Mouse (Mus musculus) kidney, postnatal 36 days (tissue): ENCODE results near the gene Gm17662.

Experiments
- DNase-seq, 2 experiments: peaks; one replicate each; pipeline ENCODE4 v3.0.0; 2021 to 2022; ENCODE audit warnings: mixed read lengths in 2 of 2

Gene Gm17662

DNA sequence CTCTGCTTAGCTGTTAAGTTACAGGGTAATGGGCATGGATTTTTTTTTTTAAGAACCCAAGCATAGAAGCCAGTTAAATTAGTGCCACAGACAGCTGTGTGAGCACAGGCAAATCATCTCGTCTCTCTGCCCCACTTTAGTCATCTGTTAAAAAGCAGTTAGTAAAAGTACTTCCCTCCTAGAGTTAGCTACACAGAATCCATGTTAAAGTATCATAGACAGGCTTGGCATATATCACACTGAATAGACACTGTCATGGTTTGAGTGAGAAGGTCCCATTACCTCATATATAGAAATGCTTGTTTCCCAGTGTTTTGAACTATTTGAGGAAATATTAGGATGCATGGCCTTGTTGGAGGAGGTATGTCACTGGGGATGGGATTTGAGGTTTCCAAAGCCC, at the start of gene Gm17662:
Gene Gm17662 (plus strand): TSS at position 301 of the 400 bp plus-strand sequence.
- DNase-seq = no peak

DNA sequence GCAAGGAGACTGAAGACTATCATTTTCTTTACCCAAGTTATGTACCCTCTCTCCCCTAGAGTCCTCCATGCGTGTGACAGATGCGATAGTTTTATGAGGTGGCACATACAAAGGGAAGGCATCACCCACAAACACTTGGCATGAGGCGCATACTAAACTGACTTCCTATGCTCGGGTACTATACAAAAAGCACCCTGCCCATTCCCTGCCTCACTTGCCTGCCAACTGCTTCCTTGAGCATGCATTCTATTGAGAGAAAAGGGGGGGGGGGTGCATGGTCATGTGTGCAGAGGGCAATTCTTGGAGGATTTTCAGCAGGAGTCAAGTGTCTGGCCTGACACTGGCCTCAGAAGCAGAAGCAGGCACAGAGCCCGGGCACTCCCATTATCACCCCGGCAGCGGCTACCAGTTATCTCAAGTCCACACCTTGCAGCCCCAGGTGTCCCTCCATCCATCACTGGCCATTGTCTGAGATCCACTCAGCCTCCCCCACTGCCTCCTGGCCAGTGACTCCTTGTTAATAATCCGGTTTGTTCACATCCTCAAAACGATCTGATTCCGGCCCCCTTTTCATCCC, 46.3 kb upstream of the Gm17662 start:
- DNase-seq = no peak

DNA sequence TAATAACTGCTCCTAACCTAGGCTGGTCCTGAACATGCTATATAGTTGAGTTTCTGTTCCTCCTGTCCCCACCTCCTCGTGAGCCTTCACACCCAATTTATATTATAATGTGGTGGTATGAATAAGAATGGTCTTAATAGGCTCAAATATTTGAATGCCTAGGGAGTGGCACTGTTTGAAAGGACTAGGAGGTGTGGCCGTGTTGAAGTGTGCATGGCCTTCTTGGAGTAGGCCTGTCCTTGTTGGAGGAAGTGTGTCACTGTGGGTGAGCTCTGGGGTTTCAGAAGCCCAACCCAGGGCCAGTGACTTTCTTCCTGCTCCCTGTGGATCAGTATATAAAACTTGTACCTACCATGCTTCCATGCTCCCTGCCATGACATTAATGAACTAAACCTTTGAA, 43.5 kb upstream of the Gm17662 start:
- DNase-seq = no peak

DNA sequence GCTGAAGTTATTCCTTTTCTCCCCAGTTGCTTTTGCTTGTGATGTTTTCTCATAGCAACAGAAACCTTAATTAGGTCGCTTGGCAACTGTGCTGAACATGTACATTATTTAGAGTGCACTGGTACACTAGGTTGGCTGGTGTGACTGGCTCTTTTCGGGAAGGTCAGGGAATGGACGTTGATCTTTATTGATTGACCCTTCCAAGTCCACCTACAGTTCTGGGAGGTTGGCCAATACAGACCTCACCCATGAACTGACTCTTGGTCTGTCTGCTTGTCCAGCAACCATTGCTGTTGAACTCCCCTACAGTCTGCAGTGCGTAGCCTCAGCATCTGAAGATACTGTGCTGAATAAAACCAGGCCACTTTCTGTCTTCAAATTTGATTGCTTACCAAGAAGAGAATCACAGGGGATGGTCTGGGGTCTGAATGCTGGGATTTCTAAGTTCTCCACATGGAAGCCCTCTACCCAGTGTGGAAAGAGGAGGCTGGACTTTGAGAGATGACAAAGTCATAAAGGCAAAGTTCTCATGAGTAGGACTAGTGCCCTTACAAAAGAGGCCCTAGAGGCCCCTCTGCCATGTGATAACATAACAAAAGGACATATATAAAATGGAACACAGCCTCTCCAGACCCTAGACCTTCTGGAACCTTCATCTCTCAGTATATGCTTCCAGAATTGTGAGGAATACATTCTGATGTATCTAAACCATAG, 40.5 kb upstream of the Gm17662 start:
- DNase-seq = no peak

DNA sequence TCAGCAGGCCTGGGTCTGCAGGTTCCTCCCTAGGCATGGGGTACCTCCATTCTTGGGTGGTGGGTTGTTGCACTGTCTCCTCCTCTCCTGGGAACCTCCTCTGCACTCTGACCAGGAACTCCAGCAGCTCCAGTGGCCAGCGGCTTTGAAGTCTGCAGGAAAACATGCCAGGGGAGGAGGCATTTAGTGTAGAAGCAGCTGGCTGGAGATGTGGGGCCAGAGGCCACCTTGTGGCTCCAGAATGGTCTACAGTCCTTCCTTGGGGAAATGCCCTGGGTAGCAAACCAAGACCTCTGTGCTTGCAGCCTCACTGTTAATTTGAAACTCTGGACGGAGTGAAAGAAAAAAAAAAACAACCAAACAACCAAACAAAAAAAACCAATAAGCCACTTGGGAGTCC, 39.6 kb upstream of the Gm17662 start:
- peak in 1 of 2 experiments; percentile 4 for DNase-seq

DNA sequence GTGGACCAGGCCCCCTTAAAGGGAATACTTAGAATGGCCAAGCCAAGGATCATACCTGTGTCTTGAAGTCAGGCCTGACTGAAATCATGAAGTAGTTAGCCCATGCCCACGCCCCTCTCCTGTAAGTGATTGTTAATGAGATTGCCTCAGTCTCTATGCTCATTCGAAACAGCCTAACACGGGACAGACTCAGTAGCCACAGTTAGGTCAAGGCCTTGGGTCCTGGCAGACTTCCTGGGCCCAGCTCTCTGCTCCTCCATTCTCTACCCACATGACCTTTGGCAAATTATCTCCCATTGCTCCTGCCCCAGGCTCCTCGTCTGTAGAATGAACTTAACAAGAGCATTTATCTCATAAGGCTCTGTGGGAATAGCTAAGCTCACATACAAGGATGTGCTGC, 38.1 kb upstream of the Gm17662 start:
- no peak for DNase-seq

DNA sequence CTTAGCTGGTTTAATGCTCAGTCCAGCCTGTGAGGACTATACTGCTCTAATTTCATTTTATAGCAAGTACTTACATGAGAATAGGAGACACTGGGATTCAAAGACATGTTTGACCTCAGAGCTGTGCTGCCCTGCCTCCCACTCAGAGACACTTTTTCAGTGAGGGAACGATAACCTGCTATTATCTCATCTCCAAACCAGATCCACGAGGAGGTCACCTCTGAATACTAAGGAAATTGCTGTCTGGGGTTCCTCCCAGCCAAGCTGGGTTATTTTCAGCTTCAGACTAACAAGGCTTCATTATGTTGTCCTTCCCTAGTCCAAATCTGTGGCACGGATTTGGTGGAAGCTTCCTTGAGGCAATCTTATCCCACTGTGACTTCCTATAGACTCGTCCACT, 37.2 kb upstream of the Gm17662 start:
- no peak for DNase-seq

DNA sequence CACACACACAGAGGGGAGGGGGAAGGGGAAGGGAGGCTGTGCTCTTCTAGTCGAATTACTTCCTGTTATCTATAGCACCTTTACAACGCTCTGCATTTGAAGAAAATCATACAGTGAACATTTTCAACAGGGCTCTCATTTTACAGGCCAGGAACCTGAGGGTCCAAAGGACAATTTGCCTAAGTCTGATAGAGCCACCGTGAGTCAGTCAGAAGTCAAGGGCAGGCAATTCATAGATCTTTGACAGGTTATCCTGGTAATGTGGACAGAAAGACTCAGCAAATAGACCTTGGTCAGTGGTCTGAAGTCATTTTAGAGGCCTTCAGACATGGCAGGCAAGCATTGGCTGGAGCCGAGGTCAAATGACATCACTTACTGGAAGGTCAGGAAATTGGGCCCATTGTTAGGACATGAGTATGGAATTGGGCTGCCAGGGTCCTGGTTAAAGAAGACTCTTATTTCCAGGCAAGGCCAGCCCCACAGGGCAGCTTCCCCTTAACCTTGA, 33.5 kb upstream of the Gm17662 start:
- peak in 1 of 2 experiments; percentile 5 for DNase-seq

DNA sequence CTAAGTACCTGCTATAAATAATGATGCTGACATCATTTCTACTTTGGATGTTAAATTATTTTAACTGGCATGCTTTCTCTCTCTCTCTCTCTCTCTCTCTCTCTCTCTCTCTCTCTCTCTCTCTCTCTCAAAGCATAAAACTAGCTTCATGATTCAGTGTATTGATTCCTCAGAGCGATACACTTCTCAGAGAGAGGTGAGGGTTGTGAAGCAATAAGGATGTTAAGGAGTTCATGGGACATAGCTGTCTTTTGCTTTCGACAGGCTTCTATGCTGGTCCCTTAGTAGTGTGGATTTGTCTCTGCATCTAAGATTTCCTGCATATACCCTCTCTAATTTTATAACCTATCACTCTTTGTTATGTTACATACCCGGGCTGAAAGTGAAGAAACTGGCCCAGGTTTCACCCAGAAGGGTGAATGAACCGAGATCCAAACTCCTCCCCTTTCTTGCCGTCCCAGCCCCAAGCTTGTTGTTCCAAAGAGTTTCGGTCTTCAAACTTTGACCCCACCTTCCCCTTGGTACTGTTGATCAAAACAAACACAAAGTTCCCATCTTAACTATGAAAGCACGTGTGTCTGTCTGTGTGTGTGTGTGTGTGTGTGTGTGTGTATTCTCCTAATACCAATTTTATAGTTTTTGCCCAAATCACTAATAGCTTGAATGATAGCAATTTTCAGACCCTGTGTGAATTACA, 32.6 kb upstream of the Gm17662 start:
- DNase-seq = peak; percentile 75 to 83

DNA sequence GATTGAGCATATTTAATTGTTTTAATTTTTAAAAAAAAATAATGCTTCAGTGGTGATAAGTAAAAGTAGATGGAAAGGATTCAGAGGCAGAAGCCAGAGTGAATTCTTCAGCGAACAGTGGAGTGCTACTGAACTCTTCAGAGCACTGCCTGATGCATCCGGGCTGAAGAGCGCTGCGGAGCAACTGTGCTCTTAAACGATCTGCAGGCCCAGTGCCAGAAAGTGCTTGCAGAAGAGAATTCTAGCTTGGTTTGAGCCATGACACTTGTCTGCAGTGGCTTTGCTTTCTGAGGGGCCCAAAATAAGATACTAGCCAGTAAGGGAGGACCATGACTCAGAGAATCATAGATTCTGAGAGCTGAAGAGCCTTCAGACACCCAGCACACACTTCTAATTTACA, 28.2 kb upstream of the Gm17662 start:
- no peak for DNase-seq

DNA sequence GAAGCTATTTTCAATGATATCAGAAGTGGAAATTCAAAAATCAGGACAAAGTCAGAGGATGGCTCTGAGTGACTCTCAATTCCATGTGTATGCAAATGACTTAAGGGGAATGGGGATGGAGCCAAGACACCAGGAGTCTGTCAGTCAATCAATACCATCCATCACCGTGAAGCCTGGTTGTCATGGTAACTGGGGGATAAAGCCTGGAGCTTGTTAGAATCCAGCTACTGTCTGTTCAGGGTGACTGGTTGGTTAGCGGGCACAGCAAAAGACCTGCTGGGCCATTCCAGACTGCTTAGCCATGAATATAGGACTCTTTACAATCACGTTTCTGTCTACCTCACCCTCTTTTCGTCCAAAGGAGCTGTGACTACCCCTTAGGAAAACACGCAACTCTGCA, 22.0 kb upstream of the Gm17662 start:
- no peak for DNase-seq

DNA sequence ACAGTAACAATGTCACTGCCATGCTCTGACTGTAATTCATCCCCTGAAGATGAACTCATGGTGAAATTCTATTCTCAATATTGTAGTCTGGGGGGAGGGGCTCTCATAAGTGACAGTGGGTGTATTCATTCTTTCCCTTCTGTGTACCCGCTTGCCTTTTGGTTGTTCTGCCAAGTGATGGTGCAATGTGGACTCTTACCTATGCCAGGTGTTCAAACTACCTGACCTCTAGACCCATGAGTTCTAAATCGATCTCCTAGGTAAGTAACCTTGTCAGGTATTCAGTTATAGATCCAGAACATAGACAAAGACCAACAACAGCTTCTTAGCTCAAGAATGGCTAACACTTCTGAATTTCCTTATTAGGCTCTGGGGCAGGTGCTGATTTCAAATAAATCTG, 18.8 kb upstream of the Gm17662 start:
- no peak for DNase-seq

DNA sequence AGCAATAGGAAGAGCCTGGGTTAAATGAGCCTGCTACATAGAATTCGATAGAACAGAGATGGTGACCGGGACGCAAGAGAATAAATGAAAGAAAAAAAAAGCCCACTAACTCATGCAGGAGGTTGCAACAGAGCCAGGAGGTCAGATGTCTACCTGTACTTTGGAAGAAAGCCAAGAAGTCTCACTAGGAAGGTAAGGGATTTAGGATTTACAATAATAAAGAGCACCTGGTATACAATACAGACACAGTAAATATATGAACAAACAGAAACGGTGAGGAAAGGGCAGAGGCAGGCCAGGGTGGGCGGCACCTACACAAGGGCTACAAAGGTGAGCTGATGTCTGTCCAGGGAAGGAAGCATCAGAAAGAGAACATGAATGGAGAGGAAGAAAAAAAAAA, 14.9 kb upstream of the Gm17662 start:
- DNase-seq = no peak

DNA sequence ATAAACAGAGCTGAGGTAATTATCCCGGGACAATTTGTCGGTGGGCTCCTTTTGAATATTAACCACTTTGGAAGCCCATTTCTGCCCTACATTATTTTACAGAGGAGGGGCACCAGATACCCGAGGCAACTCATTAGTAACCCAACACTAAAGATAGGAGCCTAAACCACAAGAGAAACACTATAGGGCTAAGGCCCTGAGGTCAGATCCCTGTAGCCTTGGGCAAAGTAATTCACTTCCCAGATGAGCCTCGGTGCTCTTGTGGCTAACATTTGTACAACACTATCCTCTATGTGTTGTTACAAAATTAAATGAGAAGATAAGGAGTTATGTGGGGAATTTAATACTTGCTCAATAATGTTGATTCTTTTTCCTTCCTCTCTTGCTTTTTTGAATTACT, 13.6 kb upstream of the Gm17662 start:
- no peak for DNase-seq

DNA sequence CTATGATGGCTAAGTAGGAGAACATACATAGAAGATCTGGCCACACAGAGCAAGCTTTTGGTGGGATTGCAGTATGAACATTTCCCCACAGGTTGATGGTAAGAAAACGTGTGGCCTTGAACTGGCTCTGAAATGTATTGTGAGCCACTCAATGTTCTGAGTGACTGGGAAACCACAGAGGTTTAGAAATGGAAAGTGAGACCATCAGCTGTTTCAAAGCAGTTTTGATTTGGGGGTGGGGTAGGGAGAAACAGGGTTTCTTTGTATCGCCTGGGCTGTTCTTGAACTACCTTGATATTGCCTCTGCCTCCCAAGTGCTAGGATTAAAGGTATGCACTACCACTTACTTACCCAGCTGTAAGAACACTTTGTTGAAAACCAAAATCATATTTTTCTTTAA, 1.9 kb upstream of the Gm17662 start:
- DNase-seq = no peak

DNA sequence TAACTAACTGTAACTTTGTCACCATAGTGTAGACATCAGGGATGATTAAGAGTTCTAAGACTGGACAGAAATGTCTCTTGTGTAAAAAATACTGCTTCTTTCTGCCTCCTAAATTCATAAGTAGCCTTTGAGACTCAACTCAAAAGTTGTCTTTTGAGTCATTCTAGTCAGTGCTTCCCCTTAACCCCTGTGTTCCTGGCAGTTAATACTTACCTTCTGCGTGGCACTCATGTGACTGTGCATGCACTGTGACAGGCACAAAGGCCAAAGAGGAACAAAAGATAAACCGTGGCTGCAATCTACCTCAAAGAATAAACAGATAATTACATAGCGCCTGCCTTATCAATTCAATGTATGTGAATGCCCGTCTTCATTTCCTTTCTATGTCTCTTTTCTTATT, 694 bp downstream of the Gm17662 start:
- no peak for DNase-seq

DNA sequence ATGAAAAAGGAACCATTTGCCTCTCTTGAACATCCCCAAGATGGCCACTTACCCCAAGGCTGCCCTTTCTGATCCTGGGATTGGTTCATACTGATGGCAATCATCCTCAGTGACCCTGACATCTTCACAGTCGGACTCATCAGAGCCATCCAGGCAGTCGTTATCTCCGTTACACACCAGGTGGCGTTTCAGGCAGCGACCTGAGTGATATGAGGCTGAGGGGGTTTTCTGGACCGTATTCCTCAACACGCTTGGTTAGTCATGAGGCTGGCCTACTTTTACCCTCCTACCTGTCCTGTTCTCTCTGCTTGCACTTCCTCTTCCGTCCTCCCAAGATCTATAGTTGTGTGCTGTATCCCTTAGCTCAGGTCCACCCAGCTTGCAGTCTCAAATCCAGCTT, 4.1 kb downstream of the Gm17662 start:
- no peak for DNase-seq

DNA sequence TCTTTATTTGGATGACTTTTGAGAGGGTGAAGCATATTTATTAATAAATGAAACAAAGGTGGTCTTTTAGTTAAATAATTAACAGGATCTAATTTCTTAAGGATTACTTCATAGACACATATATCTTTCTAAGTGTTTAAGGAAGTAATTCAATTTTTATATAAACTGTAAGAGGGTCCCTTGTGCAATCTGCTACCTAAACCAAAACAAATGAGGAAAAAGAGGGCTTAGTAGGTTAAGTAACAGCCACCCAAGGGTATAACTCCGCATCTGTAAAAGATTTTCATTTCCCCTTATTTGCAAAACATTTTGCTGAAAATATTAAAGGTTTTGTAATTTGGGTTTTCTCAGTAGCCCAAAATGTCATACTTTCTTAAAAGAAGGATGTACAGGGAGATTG, 7.3 kb downstream of the Gm17662 start:
- DNase-seq = no peak

DNA sequence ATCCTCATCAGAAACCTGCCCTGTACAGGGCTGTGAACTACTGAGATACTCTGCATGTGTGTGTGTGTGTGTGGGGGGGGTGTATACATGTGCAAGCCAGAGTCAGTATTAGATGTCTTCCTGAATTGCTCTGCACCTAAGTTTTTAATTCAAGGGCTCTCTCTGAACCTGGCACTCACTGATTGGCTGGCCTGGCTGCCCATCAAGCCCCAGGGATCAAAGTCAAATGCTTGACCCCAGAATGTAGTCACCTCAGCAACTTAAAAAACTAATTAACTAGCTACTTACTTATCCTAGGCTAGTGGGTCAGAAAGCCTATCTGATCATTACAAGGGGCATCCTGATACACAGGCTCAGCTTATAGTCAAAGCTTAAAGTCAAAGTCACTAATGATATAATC, 12.5 kb downstream of the Gm17662 start:
- peak; percentile 88 to 92 for DNase-seq

DNA sequence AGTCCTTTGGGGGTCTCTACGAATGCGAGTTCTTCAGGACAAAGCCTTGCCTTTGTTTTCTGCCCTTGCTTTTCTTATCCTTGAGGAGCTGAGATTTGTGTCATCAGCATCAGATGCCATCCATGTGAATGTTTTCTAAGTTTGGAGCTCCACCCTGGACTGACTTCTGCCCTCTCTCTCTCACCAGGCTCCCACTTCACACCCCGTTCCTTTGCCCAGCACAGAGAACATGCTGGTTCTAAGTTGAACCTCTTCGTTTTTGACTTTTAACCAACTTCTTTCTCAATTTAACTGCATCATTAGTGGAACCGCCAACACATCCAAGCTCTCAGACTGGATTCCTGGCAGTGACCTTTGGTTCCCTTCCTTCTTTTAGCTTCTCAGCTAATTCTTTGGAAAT, 13.1 kb downstream of the Gm17662 start:
- DNase-seq = peak; percentile 24 to 34

DNA sequence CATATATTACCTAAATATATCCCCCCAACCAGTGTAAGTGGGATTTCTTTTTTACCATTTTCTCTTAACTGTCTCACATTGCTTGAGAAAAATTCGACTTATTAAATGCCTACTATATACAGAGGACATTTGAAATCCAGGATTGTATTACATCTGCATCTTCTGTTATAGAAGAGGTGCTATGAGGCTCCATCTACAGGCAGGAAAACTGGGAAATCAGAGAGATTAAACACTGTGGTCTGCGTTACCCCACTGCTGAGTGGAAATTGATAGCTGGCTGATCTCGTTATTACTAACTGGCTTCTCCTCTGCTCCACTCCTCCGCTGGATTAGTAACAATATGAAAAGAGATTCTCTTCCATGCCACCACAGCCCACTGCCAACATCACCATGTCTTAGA, 18.7 kb downstream of the Gm17662 start:
- no peak for DNase-seq

DNA sequence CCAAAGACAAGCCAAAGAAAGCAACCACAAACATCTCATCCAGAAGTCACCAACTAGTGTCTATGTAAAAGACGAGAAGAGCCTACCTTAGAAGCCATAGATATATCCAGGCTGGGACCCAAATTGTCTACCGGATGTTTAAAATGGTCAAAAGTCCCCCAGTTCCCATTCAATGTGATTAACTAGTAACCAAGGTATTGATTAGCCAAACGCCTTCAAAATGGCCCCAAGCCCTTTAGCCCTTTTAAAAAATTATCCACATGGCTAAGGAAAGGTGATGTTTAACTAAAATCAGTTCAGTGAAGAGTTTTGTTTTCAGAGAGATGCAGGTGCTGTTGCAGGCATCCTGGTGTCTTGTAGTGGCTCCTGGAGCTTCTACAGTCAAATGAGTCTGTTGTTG, 19.2 kb downstream of the Gm17662 start, which contains the start of gene C8a:
Gene C8a (minus strand): TSS at position 76 of the 400 bp plus-strand sequence.
- DNase-seq = peak in 1 of 2 experiments; percentile 16

DNA sequence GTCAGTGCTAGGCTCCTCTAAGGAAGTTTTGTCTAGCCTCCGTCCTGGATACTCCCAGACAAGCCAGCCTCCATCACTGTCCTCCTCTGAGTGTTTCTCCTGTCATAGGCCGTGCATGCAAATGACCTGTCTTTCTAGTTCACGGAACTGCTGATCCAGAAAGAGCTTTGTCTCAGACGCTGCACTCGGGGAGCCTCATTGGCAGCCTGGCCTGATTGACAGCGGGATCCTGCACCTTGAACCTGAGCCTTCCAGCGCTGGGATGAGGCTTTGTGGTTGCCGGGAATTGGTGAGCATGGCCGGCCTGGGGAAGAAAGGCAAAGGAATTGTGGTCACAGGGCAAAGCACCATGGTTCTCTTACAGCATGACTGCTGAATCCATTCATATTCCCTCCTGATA, 30.4 kb downstream of the Gm17662 start:
- DNase-seq = peak; percentile 52 to 69
